ENCODE assay signal across 8 mouse cellular contexts in the genomic region with DNA sequence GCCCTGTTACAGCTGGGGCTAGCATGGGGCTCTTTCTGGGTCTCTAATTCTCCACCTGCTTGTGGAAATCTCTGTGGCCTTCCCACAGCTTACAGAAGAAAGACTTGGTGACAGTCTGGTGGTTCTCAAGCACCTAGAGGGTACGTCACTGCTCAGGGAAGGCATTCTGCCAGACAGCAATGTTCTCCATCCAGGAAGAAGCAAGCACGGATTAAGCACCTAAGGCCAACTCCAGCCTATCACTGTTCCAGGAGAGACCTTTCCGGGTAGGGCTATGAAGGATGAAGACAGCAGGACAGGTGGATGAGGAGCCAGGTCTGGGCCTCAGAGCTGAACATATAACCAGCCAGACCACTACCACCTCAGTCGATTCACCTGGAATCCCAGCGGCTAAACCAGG. TPM values are rescaled to one million over a fixed set of nuclear protein-coding genes. Genes with fewer than 3 reads are reported as not detected.
DNase-seq lines count a peak whose midpoint lies in the region; ATAC-seq and TF ChIP-seq lines count a peak whose summit lies in the region.

No protein-coding gene starts in this region.

- H3K4me1 ChIP-seq in ES-Bruce4 (ENCODE audit: control insufficient read depth, insufficient read depth, low read length), result no peaks in the 10 kb centered on the region
- peaks cover 67% of the 10 kb centered on the region for H3K4me1 ChIP-seq in forebrain, embryonic 15.5 days
- peaks cover 20% of the 10 kb centered on the region for H3K4me1 ChIP-seq in liver, postnatal 0 days (ENCODE audit: insufficient read depth)

- WGBS in forebrain, embryonic 15.5 days, result 32% methylated on average over 5 of the region's 5 CpGs
- 50% methylated on average over 5 of the region's 5 CpGs for WGBS in liver, postnatal 0 days (ENCODE audit: insufficient replicate concordance)

- H3K9ac ChIP-seq in ES-Bruce4 (ENCODE audit: low read depth, poor library complexity, severe bottlenecking), result peak overlapping the region; percentile 17; the same call in 1 of the 2 replicates
- peak overlapping the region; percentile 80 for H3K9ac ChIP-seq in forebrain, embryonic 15.5 days (replicated peaks)
- H3K9ac ChIP-seq in liver, postnatal 0 days (replicated peaks), result peak overlapping the region; percentile 76

- H3K4me3 ChIP-seq in gastrocnemius, adult 2 months, result peak overlapping the region; percentile 92
- peak overlapping the region; percentile 62; the same call in 1 of the 2 replicates for H3K4me3 ChIP-seq in ES-Bruce4 (ENCODE audit: low read depth, low read length)
- H3K4me3 ChIP-seq in forebrain, embryonic 15.5 days, result peak overlapping the region; percentile 91
- H3K4me3 ChIP-seq in liver, postnatal 0 days (ENCODE audit: low read depth, low read length), result peak overlapping the region; percentile 65

- peak; percentile 36 for DNase-seq in gastrocnemius, adult 2 months
- DNase-seq in gastrocnemius, postnatal 14 days, result no peak
- no peak for DNase-seq in liver, postnatal 0 days
- DNase-seq in thymus, postnatal 0 days (ENCODE audit: low spot score), result no peak
- DNase-seq in adipocyte (ENCODE audit: low spot score), result no peak

- no peak for TF ChIP-seq CTCF in gastrocnemius, adult 2 months (IDR thresholded peaks at IDR 0.05)
- TF ChIP-seq CTCF in ES-Bruce4 (IDR thresholded peaks at IDR 0.05; ENCODE audit: low read depth, low read length), result no peak
- TF ChIP-seq CTCF in liver, postnatal 0 days (IDR thresholded peaks at IDR 0.05; ENCODE audit: low read depth), result no peak

- no peaks in the 10 kb centered on the region for H3K36me3 ChIP-seq in ES-Bruce4 (ENCODE audit: control insufficient read depth, insufficient read depth, low read length, poor library complexity, severe bottlenecking)
- no peaks in the 10 kb centered on the region for H3K36me3 ChIP-seq in forebrain, embryonic 15.5 days
- no peaks in the 10 kb centered on the region for H3K36me3 ChIP-seq in liver, postnatal 0 days (replicated peaks; ENCODE audit: insufficient read depth, low read length)

- no peaks in the 10 kb centered on the region for H3K9me3 ChIP-seq in ES-Bruce4 (replicated peaks; ENCODE audit: control insufficient read depth, insufficient read depth, low read length, poor library complexity, severe bottlenecking)
- no peaks in the 10 kb centered on the region for H3K9me3 ChIP-seq in forebrain, embryonic 15.5 days
- H3K9me3 ChIP-seq in liver, postnatal 0 days (ENCODE audit: low read length), result no peaks in the 10 kb centered on the region

- ATAC-seq in forebrain, embryonic 15.5 days (replicated peaks), result no peak
- no peak for ATAC-seq in liver, postnatal 0 days
- ATAC-seq in granulocyte monocyte progenitor cell, adult 5-6 weeks (replicated peaks; ENCODE audit: poor library complexity, severe bottlenecking), result no peak

- TF ChIP-seq EP300 in ES-Bruce4 (IDR thresholded peaks at IDR 0.05; ENCODE audit: insufficient read depth, low read depth, low read length), result no peak
- TF ChIP-seq EP300 in liver, postnatal 0 days (IDR thresholded peaks at IDR 0.05; ENCODE audit: low read depth), result no peak

- peak overlapping the region; percentile 93 for H3K4me2 ChIP-seq in forebrain, embryonic 15.5 days (replicated peaks)
- H3K4me2 ChIP-seq in liver, postnatal 0 days (ENCODE audit: low read depth, low read length), result peak overlapping the region; percentile 93

- intact Hi-C loops in gastrocnemius, adult 2 months (cut with DNase I), result loop anchor here (2.0 kb wide), 1 partner anchor 40 kb away; no protein-coding TSS in a partner anchor
- intact Hi-C loops in gastrocnemius, postnatal 14 days (cut with DNase I; ENCODE audit: low total_unique reads), result no loop called here

- peak overlapping the region; percentile 90 for H3K27ac ChIP-seq in gastrocnemius, adult 2 months
- H3K27ac ChIP-seq in ES-Bruce4 (ENCODE audit: insufficient read depth, low read length), result no peak overlapping the region
- H3K27ac ChIP-seq in forebrain, embryonic 15.5 days (replicated peaks), result no peak overlapping the region
- H3K27ac ChIP-seq in liver, postnatal 0 days (ENCODE audit: low read depth), result peak overlapping the region; percentile 92; the same call in 1 of the 2 replicates

- TF ChIP-seq POLR2A in ES-Bruce4 (IDR thresholded peaks at IDR 0.05; ENCODE audit: insufficient read depth, low read length), result no peak

- no peaks in the 10 kb centered on the region for H3K27me3 ChIP-seq in ES-Bruce4 (ENCODE audit: control insufficient read depth, insufficient read depth, low read length, poor library complexity, severe bottlenecking)
- H3K27me3 ChIP-seq in forebrain, embryonic 15.5 days, result no peaks in the 10 kb centered on the region
- no peaks in the 10 kb centered on the region for H3K27me3 ChIP-seq in liver, postnatal 0 days (ENCODE audit: insufficient read depth, low read length)

RNA-seq across cellular contexts. Expression of gene Slc25a29, which starts 0.9 kb away (rescaled TPM):
- 10 to 100 TPM; 11.9 to 12.1 TPM for total RNA-seq in gastrocnemius, adult 2 months (2021)
- 1 to 10 TPM; 4.5 to 5.3 TPM for total RNA-seq in gastrocnemius, postnatal 14 days (2021)
- polyA plus RNA-seq in ES-Bruce4 (2011; ENCODE audit: insufficient read depth, insufficient read length, low read depth, missing spikeins), result 0.51 and 0.79 TPM in 2 replicates
- 29.2 and 29.7 TPM in 2 replicates for polyA plus RNA-seq in forebrain, embryonic 15.5 days (2015; fragmentation: Nextera tagmentation; extraction: Ambion mirVana)
- polyA plus RNA-seq in liver, postnatal 0 days (2015; fragmentation: Nextera tagmentation; extraction: Ambion mirVana), result 3.5 and 5.8 TPM in 2 replicates
- 0.34 and 2.9 TPM in 2 replicates for total RNA-seq in granulocyte monocyte progenitor cell, adult 5-6 weeks (2014; fragmentation: Nextera tagmentation)
- 0.39 and 2.9 TPM in 2 replicates for total RNA-seq in granulocyte monocyte progenitor cell, adult 5-6 weeks (2017)
- 14.8 and 16.4 TPM in 2 replicates for polyA plus RNA-seq in thymus, postnatal 0 days (2015; fragmentation: Nextera tagmentation; extraction: Ambion mirVana)

RNA-seq across cellular contexts. Expression of gene Slc25a47, which starts 1.1 kb away (rescaled TPM):
- 1 to 10 TPM; 7.7 to 8.8 TPM for total RNA-seq in gastrocnemius, adult 2 months (2021)
- 1 to 10 TPM; 4.5 to 6.0 TPM for total RNA-seq in gastrocnemius, postnatal 14 days (2021)
- polyA plus RNA-seq in ES-Bruce4 (2011; ENCODE audit: insufficient read depth, insufficient read length, low read depth, missing spikeins), result 3.0 and 3.6 TPM in 2 replicates
- polyA plus RNA-seq in forebrain, embryonic 15.5 days (2015; fragmentation: Nextera tagmentation; extraction: Ambion mirVana), result 14.4 and 14.7 TPM in 2 replicates
- 481 and 632 TPM in 2 replicates for polyA plus RNA-seq in liver, postnatal 0 days (2015; fragmentation: Nextera tagmentation; extraction: Ambion mirVana)
- total RNA-seq in granulocyte monocyte progenitor cell, adult 5-6 weeks (2014; fragmentation: Nextera tagmentation), result 8.6 and 10.8 TPM in 2 replicates
- total RNA-seq in granulocyte monocyte progenitor cell, adult 5-6 weeks (2017), result 2.4 and 5.2 TPM in 2 replicates
- polyA plus RNA-seq in thymus, postnatal 0 days (2015; fragmentation: Nextera tagmentation; extraction: Ambion mirVana), result 7.3 and 8.4 TPM in 2 replicates

RNA-seq across cellular contexts. Expression of gene Yy1, which starts 42.0 kb away (rescaled TPM):
- total RNA-seq in gastrocnemius, adult 2 months (2021), result 10 to 100 TPM; 33.4 to 35.6 TPM
- 10 to 100 TPM; 24.2 to 24.8 TPM for total RNA-seq in gastrocnemius, postnatal 14 days (2021)
- 121 and 124 TPM in 2 replicates for polyA plus RNA-seq in ES-Bruce4 (2011; ENCODE audit: insufficient read depth, insufficient read length, low read depth, missing spikeins)
- polyA plus RNA-seq in forebrain, embryonic 15.5 days (2015; fragmentation: Nextera tagmentation; extraction: Ambion mirVana), result 17.2 and 18.7 TPM in 2 replicates
- polyA plus RNA-seq in liver, postnatal 0 days (2015; fragmentation: Nextera tagmentation; extraction: Ambion mirVana), result 5.3 and 5.9 TPM in 2 replicates
- 61.2 and 69.7 TPM in 2 replicates for total RNA-seq in granulocyte monocyte progenitor cell, adult 5-6 weeks (2014; fragmentation: Nextera tagmentation)
- 54.0 and 54.6 TPM in 2 replicates for total RNA-seq in granulocyte monocyte progenitor cell, adult 5-6 weeks (2017)
- 20.6 and 27.4 TPM in 2 replicates for polyA plus RNA-seq in thymus, postnatal 0 days (2015; fragmentation: Nextera tagmentation; extraction: Ambion mirVana)

RNA-seq across cellular contexts. Expression of gene Wdr25, which starts 58.6 kb away (rescaled TPM):
- total RNA-seq in gastrocnemius, adult 2 months (2021), result 1 to 10 TPM; 2.5 to 5.3 TPM
- 1 to 10 TPM; 3.5 to 3.6 TPM for total RNA-seq in gastrocnemius, postnatal 14 days (2021)
- 7.2 and 12.7 TPM in 2 replicates for polyA plus RNA-seq in ES-Bruce4 (2011; ENCODE audit: insufficient read depth, insufficient read length, low read depth, missing spikeins)
- polyA plus RNA-seq in forebrain, embryonic 15.5 days (2015; fragmentation: Nextera tagmentation; extraction: Ambion mirVana), result 6.4 and 9.5 TPM in 2 replicates
- polyA plus RNA-seq in liver, postnatal 0 days (2015; fragmentation: Nextera tagmentation; extraction: Ambion mirVana), result 2.4 and 2.6 TPM in 2 replicates
- total RNA-seq in granulocyte monocyte progenitor cell, adult 5-6 weeks (2014; fragmentation: Nextera tagmentation), result 7.9 and 16.6 TPM in 2 replicates
- 3.4 and 8.1 TPM in 2 replicates for total RNA-seq in granulocyte monocyte progenitor cell, adult 5-6 weeks (2017)
- 8.1 and 9.1 TPM in 2 replicates for polyA plus RNA-seq in thymus, postnatal 0 days (2015; fragmentation: Nextera tagmentation; extraction: Ambion mirVana)

RNA-seq across cellular contexts. Expression of gene Wars, which starts 59.2 kb away (rescaled TPM):
- total RNA-seq in gastrocnemius, adult 2 months (2021), result 10 to 100 TPM; 28.4 to 29.1 TPM
- 10 to 100 TPM; 22.5 to 25.9 TPM for total RNA-seq in gastrocnemius, postnatal 14 days (2021)
- polyA plus RNA-seq in ES-Bruce4 (2011; ENCODE audit: insufficient read depth, insufficient read length, low read depth, missing spikeins), result 68.0 and 71.4 TPM in 2 replicates
- 104 and 107 TPM in 2 replicates for polyA plus RNA-seq in forebrain, embryonic 15.5 days (2015; fragmentation: Nextera tagmentation; extraction: Ambion mirVana)
- 13.8 and 15.9 TPM in 2 replicates for polyA plus RNA-seq in liver, postnatal 0 days (2015; fragmentation: Nextera tagmentation; extraction: Ambion mirVana)
- 27.5 and 42.9 TPM in 2 replicates for total RNA-seq in granulocyte monocyte progenitor cell, adult 5-6 weeks (2014; fragmentation: Nextera tagmentation)
- total RNA-seq in granulocyte monocyte progenitor cell, adult 5-6 weeks (2017), result 65.5 and 69.5 TPM in 2 replicates
- polyA plus RNA-seq in thymus, postnatal 0 days (2015; fragmentation: Nextera tagmentation; extraction: Ambion mirVana), result 59.5 and 64.1 TPM in 2 replicates

Comparison
In these comparisons a context has a peak if more than half of its experiments do, and no peak if none do; other contexts are left out.
1. H3K27ac ChIP-seq: peak in gastrocnemius, adult 2 months (single experiment) and liver, postnatal 0 days (single experiment); none in ES-Bruce4 (single experiment) and forebrain, embryonic 15.5 days (single experiment).
2. H3K9ac ChIP-seq: peak in every context shown above with its lines; median percentile 80 in forebrain, embryonic 15.5 days; 76 in liver, postnatal 0 days; 17 in ES-Bruce4.
3. RNA of gene Slc25a47, which starts 1.1 kb away (polyA plus RNA-seq): 481 to 632 TPM in liver, postnatal 0 days; 14.4 to 14.7 TPM in forebrain, embryonic 15.5 days, 7.3 to 8.4 TPM in thymus, postnatal 0 days and 3.0 to 3.6 TPM in ES-Bruce4; every median in the first group is over 10 times any median in the second.
4. Peak in every context shown above with its lines, with median percentiles within 50 percentile points of each other: H3K4me3 ChIP-seq.